Mouse (Mus musculus): ENCODE measurements at regions not wholly inside any gene's neighbourhood (a gene's known extent, or its start where the extent isn't known, plus 50 kb on each side); places are given as distances from the start of the nearest gene placed in this dataset.

DNA sequence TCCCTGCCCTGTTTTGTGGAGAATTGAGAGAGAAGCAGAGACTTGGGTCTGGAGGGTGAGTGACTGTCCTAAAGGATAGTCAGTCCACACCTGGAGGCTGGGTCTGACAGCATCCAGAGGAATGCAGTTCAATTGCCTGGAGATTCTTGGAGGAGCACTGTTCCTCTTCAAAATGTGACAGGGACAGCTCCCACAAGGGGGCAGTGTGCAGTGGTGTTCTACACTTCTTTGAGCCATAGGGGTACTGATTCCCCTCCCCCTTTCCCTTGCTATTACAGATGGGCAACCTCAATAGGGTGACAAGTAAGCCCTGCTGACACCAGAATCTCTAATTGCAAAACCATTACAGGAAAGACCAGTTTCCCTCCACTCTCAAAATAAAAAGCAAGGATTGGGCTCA lies 63.7 kb upstream of the Gm773 start:
- peak in 1 of 2 experiments; percentile 3 for DNase-seq (ENCODE audit: low spot score in 2 of 2)

DNA sequence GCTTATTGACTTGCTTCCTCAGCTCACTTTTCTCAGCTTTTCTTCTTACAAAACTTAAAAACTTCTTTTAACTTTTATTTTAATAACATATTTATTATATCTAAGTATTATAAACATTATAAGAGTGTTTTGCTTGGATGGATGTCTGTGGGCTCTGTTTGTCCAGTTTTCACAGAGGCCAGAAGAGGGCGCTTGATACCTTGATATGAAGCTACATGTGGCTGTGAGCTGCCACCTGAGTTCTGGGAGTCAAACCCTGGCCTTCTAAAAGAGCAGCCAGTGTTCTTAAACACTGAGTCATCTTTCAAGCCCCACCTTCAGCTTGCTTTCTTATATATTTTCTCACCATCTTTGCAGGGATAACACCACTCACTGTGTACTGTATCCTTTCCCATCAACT lies 61.5 kb upstream of the Gm773 start:
- peak in 1 of 2 experiments; percentile 3 for DNase-seq (ENCODE audit: low spot score in 2 of 2)

DNA sequence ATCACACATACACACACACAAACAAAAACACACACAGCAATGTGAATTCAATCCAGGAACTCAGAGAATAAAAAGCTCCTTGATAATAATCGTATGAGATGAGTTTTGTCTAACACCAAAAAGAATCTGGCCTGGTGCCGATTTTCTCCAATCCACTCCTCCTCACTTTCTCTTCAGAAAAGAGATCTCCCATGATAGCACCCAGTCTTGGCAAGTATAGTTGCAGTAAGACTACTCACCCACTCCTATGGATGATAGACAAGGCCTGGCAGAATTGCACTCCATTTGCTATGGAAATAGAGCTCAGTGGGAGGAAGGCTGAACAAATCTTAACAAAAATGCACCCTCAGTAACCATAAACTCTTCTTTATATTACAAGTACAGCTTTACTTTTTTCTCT lies 57.0 kb upstream of the Gm773 start:
- no peak for DNase-seq (ENCODE audit: low spot score in 2 of 2)
